Mouse (Mus musculus): Measurements from ENCODE around the gene Rptor.

Gene Rptor

GRCm38 (mm10) chr11:119687966-119688365 is 85.3 kb downstream of the Rptor start:
- DNase-seq (ENCODE audit: low spot score in 2 of 2): no peak

DNA sequence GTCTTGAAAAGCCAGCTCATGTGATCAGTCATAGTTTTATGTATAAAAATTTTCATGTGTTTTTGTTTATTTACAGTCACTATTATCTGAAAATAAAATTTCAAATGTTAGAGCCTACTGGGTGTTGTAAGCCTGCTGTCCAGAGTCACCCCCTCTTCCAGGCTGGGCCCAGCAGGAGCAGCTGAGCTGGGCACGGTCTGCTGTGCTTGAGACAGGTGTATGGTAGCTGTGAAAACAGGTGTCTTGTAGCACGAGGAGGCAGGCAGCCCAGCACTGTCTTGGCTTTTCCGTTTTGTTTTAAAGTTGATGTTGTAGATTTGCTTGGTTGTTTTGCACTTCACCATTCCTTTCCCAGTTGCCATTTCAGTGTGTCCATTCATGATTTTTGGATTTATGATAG is 87.2 kb downstream of the Rptor start:
- DNase-seq (ENCODE audit: low spot score in 2 of 2): no peak

DNA sequence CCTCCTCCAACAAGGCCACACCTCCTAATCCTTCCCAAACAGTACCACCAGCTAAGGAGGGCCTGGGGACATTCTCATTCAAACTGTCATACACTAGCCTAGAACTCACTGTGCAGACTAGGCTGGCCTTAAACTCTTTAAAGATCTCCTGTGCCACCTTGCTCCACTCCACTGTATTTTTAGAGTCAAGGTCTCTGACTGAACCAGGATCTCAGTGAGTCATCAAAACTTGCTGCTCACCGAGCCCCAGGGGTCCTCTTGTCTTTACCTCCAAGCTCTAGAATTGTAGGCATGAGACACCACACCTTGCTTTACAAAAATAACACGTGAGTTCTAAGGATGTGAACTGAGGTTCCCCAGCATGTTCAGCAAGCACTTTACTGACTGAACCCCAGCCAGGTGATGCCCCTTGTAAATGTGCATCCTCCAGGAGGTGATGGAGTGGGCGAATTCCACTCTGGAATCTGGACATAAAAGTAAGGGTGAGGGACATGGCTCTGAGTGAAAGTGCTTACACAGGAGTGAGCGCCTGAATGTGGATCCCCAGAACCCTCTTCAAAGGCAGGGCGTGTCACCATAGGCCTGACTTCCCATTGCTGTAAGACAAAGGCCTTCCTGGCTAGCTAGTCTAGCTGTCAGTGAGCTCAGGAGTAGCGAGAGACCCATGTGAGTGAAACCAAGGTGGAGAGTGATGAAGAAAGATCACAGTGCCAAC is 89.6 kb downstream of the Rptor start:
- DNase-seq (ENCODE audit: low spot score in 2 of 2): no peak

- no peak for DNase-seq (ENCODE audit: low spot score in 2 of 2)
Observed at GRCm38 (mm10) chr11:119692911-119693261, 90.2 kb downstream of the Rptor start.

DNA sequence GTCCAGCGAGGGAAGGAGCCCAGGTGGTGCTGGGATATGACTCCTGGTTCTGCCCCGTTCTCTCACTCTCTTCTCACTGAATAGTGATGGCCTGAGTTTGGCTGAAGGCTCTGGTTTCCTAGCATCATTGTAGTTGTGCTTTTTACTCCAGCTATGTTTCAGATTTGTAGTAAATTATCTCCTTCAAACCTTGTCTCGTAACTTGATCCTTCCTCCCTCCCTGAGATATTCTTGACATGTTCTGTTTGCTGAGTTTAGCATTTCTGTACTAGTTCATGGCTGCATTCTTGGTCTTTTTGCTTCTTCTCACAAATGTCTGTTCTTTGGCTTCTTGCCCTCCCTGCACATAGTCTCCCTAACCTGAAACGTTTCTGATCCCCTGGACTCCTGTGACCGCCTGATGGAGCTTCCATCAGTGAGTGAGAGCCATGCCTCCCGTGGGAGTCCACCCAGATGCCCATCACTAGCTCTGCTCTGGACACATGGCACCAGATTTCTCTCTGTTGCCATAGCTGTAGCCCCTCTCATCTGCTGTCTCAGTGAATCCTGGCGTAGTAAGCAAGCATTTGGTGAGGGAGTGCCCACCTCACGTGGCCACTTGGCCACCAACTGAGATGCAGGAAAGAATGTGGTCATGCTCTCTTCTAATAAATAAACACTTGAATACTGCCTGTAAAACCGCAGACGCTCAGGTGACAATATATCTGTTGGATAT is 91.6 kb downstream of the Rptor start:
- DNase-seq (ENCODE audit: low spot score in 2 of 2): no peak

DNA sequence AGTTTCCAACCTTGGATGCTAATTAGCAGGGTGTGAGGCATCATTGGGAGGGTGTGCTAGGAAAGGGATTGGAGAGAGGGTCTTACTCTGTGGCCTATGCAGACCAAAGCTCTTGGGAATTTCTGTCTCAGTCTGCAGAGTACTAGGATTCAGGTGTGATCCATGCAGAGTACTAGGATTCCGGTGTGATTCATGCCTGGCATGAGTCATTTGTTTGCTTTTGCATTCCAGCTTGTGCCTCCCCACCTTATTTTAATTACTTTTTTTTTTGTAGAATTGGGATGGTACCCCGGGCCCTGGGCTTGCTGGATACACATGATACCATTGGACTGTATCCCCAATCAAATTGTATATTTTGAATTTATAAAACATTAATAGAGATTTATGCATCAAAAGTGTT is 93.7 kb downstream of the Rptor start:
- no peak for DNase-seq (ENCODE audit: low spot score in 2 of 2)

DNA sequence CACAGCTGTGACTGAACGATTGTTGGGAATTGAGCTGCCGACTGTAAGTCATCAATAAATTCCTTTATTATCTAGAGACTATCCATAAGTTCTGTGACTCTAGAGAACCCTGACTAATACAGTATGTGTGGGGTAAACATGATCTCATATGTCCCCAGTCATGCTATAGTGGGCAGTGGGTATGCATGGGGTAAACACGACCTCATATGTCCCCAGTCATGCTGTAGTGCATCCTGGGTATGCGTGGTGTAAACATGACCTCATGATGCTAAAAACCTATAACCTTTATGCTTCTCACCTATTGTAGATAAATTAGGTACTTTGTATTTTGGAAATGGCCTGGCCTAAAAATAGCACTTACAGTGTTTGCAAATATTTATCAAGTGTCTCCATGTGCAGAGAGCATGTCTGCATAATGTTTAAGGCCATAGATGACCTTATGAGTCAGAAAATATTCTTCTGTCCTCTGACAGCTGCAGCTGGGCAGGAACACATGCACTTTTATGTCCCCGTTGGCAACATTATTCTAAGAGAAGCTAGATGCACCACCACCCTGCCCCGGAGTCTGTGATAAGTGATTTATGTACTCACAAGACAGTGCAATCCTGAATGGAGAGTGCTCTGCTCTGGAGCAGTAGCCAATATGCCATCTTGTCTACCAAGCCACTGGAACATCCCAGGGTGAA is 102.8 kb downstream of the Rptor start:
- no peak for DNase-seq (ENCODE audit: low spot score in 2 of 2)

DNA sequence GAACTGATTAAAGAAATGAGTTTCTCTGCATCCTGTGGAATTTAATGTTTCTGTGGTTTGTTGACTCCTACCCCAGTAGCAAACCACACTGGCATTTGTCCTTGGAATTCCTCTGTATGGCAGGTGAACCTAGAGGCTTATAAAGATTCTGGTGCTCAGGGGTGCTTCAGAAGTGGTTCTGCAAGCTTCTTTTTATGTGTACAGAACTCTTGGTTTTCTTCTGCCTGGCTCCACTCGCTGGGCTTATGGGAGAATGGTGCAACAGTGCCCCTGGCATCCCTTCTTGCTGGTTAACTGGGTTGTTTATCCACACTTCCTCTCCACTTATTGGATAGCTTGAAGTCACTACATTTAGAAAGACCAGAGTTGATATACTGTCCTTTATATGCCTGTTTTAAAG is 104.6 kb downstream of the Rptor start:
- DNase-seq (ENCODE audit: low spot score in 2 of 2): no peak

DNA sequence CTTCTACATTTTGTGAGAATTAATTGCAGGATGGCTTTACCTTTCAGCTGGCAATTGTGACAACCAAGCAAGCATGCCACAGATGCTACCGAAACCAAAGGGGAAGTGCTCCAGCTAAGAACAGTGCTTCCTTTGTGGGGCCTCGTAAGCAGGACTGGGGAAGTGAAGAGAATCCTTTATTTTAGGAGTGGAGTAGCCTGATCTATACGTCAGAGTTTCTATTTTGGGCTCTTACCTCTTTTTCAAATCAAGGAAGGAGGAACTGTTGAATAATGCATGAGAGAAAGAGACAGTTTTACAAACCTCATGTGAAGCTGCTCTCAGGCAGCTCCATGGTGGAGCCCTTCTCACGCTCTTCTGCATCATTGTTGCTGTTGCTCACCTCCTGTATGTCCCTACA is 106.5 kb downstream of the Rptor start:
- no peak for DNase-seq (ENCODE audit: low spot score in 2 of 2)

DNA sequence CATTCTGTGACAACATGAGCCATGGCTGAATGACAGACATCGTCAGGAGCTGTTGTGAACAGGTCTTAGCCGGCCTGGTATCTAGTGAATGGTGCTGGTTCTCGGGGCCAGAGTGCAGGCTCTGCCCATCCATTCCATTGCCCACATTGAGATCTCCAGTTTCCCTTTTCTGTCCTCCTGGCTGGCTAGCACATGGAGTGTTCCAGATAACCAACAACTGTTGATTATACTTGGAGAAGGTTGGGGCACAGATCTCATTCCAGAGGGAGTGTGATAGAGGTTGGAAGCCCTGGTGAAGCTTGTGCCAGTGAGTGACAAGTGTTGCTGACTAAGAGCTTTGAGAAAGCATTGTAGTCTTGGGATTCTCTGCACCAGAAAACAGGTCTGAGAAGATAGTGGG is 107.6 kb downstream of the Rptor start:
- no peak for DNase-seq (ENCODE audit: low spot score in 2 of 2)

GRCm38 (mm10) chr11:119710822-119711221 is 108.1 kb downstream of the Rptor start:
- DNase-seq (ENCODE audit: low spot score in 2 of 2): no peak

GRCm38 (mm10) chr11:119715437-119715836 is 112.7 kb downstream of the Rptor start:
- no peak for DNase-seq (ENCODE audit: low spot score in 2 of 2)

DNA sequence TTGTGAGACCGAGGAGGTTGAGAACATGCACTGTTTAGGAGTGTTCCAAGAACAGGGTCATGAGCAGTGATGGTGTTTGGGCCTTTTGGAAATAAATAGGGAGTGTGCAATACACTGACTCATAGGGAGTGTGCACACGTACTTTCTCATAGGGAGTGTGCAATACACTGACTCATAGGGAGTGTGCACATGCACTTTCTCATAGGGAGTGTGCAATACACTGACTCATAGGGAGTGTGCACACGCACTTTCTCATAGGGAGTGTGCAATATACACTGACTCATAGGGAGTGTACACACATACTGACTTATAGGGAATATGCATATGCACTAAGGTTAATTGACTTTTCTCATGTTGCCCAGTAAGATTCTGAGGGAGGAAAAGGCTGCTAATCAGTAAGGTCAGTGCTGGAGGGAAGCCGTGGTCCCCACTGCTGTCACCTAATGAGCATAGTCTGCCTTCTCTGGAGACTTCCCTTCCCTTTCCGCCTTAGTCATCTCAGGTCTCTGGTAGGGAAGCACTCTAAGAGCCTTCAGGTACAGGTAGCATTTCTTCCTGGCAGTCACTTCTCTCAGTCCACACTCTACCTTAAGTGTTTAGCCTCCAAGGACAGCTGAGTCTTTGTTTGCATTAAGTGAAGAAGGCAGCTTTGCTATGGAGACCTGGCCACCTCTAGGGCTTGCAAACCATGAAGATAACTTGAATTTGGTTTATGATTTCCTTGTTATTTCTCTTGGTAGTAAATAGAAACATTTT is 113.3 kb downstream of the Rptor start:
- DNase-seq (ENCODE audit: low spot score in 2 of 2): no peak

- no peak for DNase-seq (ENCODE audit: low spot score in 2 of 2)
Observed at GRCm38 (mm10) chr11:119718115-119718514, 115.4 kb downstream of the Rptor start.

- no peak for DNase-seq (ENCODE audit: low spot score in 2 of 2)
Observed at GRCm38 (mm10) chr11:119720101-119721048, 117.7 kb downstream of the Rptor start.

DNA sequence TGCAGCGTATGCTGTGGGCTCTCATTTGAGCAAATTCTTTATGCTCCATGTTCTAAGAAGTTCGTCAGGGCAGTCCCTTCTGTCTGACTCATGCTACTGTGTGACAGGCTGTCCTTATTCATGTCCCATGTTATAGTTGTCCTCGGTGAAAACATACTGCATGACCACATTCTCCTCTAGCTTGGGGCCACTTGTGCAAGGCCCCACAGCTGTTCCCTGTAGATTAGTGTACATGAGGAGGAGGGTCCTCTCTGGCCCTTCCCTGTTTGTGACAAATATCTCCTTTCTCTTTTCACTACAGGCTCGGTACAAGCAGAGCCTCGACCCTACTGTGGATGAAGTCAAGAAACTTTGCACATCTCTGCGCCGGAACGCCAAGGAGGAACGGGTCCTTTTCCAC is 122.0 kb downstream of the Rptor start:
- no peak for DNase-seq (ENCODE audit: low spot score in 2 of 2)

GRCm38 (mm10) chr11:119731382-119731781 is 128.7 kb downstream of the Rptor start:
- no peak for DNase-seq (ENCODE audit: low spot score in 2 of 2)

DNA sequence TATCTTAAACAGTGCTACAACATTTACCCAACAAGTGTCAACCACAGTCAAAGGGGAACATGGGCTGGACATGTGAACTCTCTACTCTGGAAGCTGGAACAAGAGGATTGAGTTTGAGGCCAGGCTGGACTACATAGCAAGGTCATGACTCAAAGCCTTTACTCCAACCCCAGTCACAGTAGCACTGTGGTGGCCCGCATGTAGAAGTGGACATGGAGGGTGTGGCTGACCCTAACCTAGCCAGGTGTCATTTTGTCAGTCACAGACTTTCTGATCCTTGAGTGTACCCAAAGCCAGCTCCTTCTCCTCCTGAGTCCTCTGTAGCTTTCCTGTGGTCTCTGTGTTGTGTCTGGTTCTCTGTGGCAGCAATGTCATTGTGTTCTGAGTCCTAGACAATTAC is 129.7 kb downstream of the Rptor start:
- DNase-seq (ENCODE audit: low spot score in 2 of 2): no peak

GRCm38 (mm10) chr11:119732961-119733656 is 130.4 kb downstream of the Rptor start:
- DNase-seq (ENCODE audit: low spot score in 2 of 2): no peak

GRCm38 (mm10) chr11:119733657-119733990 is 130.9 kb downstream of the Rptor start:
- DNase-seq (ENCODE audit: low spot score in 2 of 2): no peak

- no peak for DNase-seq (ENCODE audit: low spot score in 2 of 2)
Observed at GRCm38 (mm10) chr11:119735152-119735551, 132.4 kb downstream of the Rptor start.
